Mouse (Mus musculus) megakaryocyte, embryonic 14.5 days (primary cell): ENCODE data around the gene Pycr2.

ENCODE experiments used
- FLI1 ChIP-seq: IDR thresholded peaks from 2 replicates; pipeline ENCODE4 v1.6.1; 2012; ENCODE audit warnings: low read length, inconsistent platforms, mixed read lengths
- GATA1 ChIP-seq: IDR thresholded peaks from 3 replicates; pipeline ENCODE4 v1.6.1; 2012; ENCODE audit warnings: mixed read lengths, low read length, inconsistent platforms, borderline replicate concordance

- TF ChIP-seq GATA1 (no peak), FLI1 (no peak)
Measured at GRCm38 (mm10) chr1:180952808-180953207, 48.7 kb downstream of the Pycr2 start.
